Mouse (Mus musculus) frontal cortex, postnatal 25 days (tissue): ENCODE measurements around the gene AI593442.

Source experiments
- DNase-seq, 2 experiments: peaks; one replicate each; pipeline ENCODE4 v3.0.0; 2022; ENCODE audit warnings: low spot score in 2 of 2

The AI593442 gene

GRCm38 (mm10) chr9:52679362-52679947, at the start of gene AI593442:
Gene AI593442, minus strand, starts transcription at chr9:52679780.
- DNase-seq: peak; percentile 46 to 55

- no peak for DNase-seq
Observed at GRCm38 (mm10) chr9:52728806-52729205, 49.2 kb upstream of the AI593442 start.

GRCm38 (mm10) chr9:52722626-52723025, 43.0 kb upstream of the AI593442 start:
- no peak for DNase-seq

GRCm38 (mm10) chr9:52719562-52719961, 40.0 kb upstream of the AI593442 start:
- no peak for DNase-seq

GRCm38 (mm10) chr9:52680036-52680435, 456 bp upstream of the AI593442 start:
- DNase-seq: no peak

- no peak for DNase-seq
Observed at GRCm38 (mm10) chr9:52678839-52679215, 753 bp downstream of the AI593442 start.

GRCm38 (mm10) chr9:52678179-52678838, 1.3 kb downstream of the AI593442 start:
- peak; percentile 16 to 25 for DNase-seq

GRCm38 (mm10) chr9:52676587-52676986, 3.0 kb downstream of the AI593442 start:
- DNase-seq: no peak

- no peak for DNase-seq
Observed at GRCm38 (mm10) chr9:52675937-52676336, 3.6 kb downstream of the AI593442 start.

GRCm38 (mm10) chr9:52661422-52661821, 18.2 kb downstream of the AI593442 start:
- DNase-seq: peak in 1 of 2 experiments; percentile 31

GRCm38 (mm10) chr9:52650341-52650951, 29.1 kb downstream of the AI593442 start:
- no peak for DNase-seq

GRCm38 (mm10) chr9:52645312-52645711, 34.3 kb downstream of the AI593442 start:
- DNase-seq: no peak

- DNase-seq: no peak
Observed at GRCm38 (mm10) chr9:52644626-52645025, 35.0 kb downstream of the AI593442 start.

GRCm38 (mm10) chr9:52644156-52644555, 35.4 kb downstream of the AI593442 start:
- no peak for DNase-seq

GRCm38 (mm10) chr9:52635991-52636390, 43.6 kb downstream of the AI593442 start:
- DNase-seq: no peak

GRCm38 (mm10) chr9:52623926-52624325, 55.7 kb downstream of the AI593442 start:
- DNase-seq: no peak
